In the genomic region with DNA sequence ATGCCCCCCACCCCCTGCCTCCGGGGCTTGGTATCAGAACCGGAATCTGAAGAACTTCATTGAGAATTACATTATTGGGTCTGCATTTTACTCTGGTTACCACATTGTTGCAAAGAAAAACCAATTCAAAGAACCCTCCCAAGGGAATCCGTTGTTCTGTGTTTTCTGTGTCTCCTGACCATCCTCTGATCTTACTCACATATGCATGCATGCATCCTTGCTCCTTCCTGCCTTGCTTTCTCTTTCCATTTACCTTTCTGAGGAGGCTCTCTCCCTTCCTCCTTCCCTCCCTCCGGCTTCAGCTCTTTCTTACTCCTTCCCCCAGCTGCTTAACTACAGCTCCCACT, we compare ENCODE assay signal across 8 mouse cellular contexts. TPM values are rescaled to one million over a fixed set of nuclear protein-coding genes. Genes with fewer than 3 reads are reported as not detected.
A peak's percentile ranks its signal among the peaks of the same experiment; 100 is the strongest.
DNase-seq lines count a peak whose midpoint lies in the region; ATAC-seq and TF ChIP-seq lines count a peak whose summit lies in the region.

No protein-coding gene starts in this region.

- H3K27me3 ChIP-seq in heart, embryonic 14.5 days (ENCODE audit: control insufficient read depth, insufficient read depth, low read length): peaks cover 26% of the 10 kb centered on the region
- no peaks in the 10 kb centered on the region for H3K27me3 ChIP-seq in hindbrain, embryonic 11.5 days (ENCODE audit: control insufficient read depth, insufficient read depth, low read length)
- peaks cover 32% of the 10 kb centered on the region for H3K27me3 ChIP-seq in midbrain, embryonic 10.5 days (ENCODE audit: low read depth, poor library complexity, severe bottlenecking)

- in situ Hi-C loops in ES-E14 (cut with MboI; ENCODE audit: low sequenced_read_pairs in 2 of 2, unreplicated experiment in 2 of 2): no loop called here

- no peaks in the 10 kb centered on the region for H3K9me3 ChIP-seq in heart, embryonic 14.5 days (ENCODE audit: control insufficient read depth, low read length)
- H3K9me3 ChIP-seq in ES-E14 (ENCODE audit: control insufficient read depth, insufficient read depth, low read depth, low read length): no peaks in the 10 kb centered on the region
- H3K9me3 ChIP-seq in hindbrain, embryonic 11.5 days (ENCODE audit: control insufficient read depth, low read length): no peaks in the 10 kb centered on the region
- H3K9me3 ChIP-seq in midbrain, embryonic 10.5 days (replicated peaks): no peaks in the 10 kb centered on the region

- peak overlapping the region; percentile 69 for H3K4me2 ChIP-seq in heart, embryonic 14.5 days (ENCODE audit: low read length)
- H3K4me2 ChIP-seq in hindbrain, embryonic 11.5 days (replicated peaks; ENCODE audit: low read depth, low read length): peak overlapping the region; percentile 72

- H3K27ac ChIP-seq in heart, embryonic 14.5 days (replicated peaks in 1 of 2; ENCODE audit: control insufficient read depth in 1 of 2, insufficient read depth in 1 of 2, low read depth in 2 of 2, low read length in 2 of 2): no peak overlapping the region
- no peak overlapping the region for H3K27ac ChIP-seq in ES-E14 (ENCODE audit: insufficient read depth, low read depth, low read length, poor library complexity, severe bottlenecking)
- H3K27ac ChIP-seq in hindbrain, embryonic 11.5 days (ENCODE audit: low read depth, low read length): peak overlapping the region; percentile 58
- H3K27ac ChIP-seq in midbrain, embryonic 10.5 days (replicated peaks): peak overlapping the region; percentile 71

- H3K4me1 ChIP-seq in heart, embryonic 14.5 days (ENCODE audit: control insufficient read depth in 2 of 2, insufficient read depth in 2 of 2, low read length in 2 of 2): peaks cover 4 to 5% of the 10 kb centered on the region in 2 experiments; a peak in 1 of 4 replicates
- H3K4me1 ChIP-seq in ES-E14 (ENCODE audit: control insufficient read depth in 2 of 2, insufficient read depth in 2 of 2, low read length in 2 of 2, poor library complexity in 1 of 2): peaks cover 0 to 6% of the 10 kb centered on the region in 2 experiments; a peak in 1 of 4 replicates
- 0 out of 2 replicates have a peak, but pooled peaks cover 2% of the 10 kb centered on the region for H3K4me1 ChIP-seq in hindbrain, embryonic 11.5 days (replicated peaks; ENCODE audit: control insufficient read depth, insufficient read depth, low read length)
- peaks cover 30% of the 10 kb centered on the region for H3K4me1 ChIP-seq in midbrain, embryonic 10.5 days

- H3K36me3 ChIP-seq in heart, embryonic 14.5 days (ENCODE audit: control insufficient read depth, insufficient read depth, low read length): no peaks in the 10 kb centered on the region
- no peaks in the 10 kb centered on the region for H3K36me3 ChIP-seq in ES-E14 (ENCODE audit: control insufficient read depth, insufficient read depth, low read length, poor library complexity, severe bottlenecking)
- H3K36me3 ChIP-seq in hindbrain, embryonic 11.5 days (ENCODE audit: control insufficient read depth, insufficient read depth, low read length): no peaks in the 10 kb centered on the region
- no peaks in the 10 kb centered on the region for H3K36me3 ChIP-seq in midbrain, embryonic 10.5 days

- DNase-seq in heart, adult 18-20 months: no peak
- no peak for DNase-seq in ES-E14 (ENCODE audit: low read depth, low spot score)
- no peak for DNase-seq in hindbrain, embryonic 11.5 days (ENCODE audit: low spot score)
- no peak for DNase-seq in midbrain, embryonic 10.5 days (ENCODE audit: low spot score)
- no peak for DNase-seq in adrenal gland, adult 18-20 months (ENCODE audit: low spot score in 2 of 2)
- no peak for DNase-seq in cerebellum, adult 18-20 months
- DNase-seq in ovary, postnatal 14 days (ENCODE audit: low spot score): no peak

- ATAC-seq in heart, embryonic 14.5 days (ENCODE audit: insufficient number of reproducible peaks, insufficient read depth, low FRiP score, low read depth): no peak
- ATAC-seq in hindbrain, embryonic 11.5 days (ENCODE audit: low FRiP score): peak; percentile 54

- WGBS in heart, embryonic 14.5 days: 19% methylated on average over 4 of the region's 4 CpGs
- WGBS in hindbrain, embryonic 11.5 days: 30% methylated on average over 4 of the region's 4 CpGs
- 29% methylated on average over 4 of the region's 4 CpGs for WGBS in midbrain, embryonic 10.5 days

- peak overlapping the region; percentile 8; the same call in 1 of the 2 replicates for H3K9ac ChIP-seq in heart, embryonic 14.5 days (ENCODE audit: low read length)
- peak overlapping the region; percentile 10; the same call in 1 of the 2 replicates for H3K9ac ChIP-seq in ES-E14 (ENCODE audit: insufficient read depth, low read depth, low read length, poor library complexity, severe bottlenecking)
- H3K9ac ChIP-seq in hindbrain, embryonic 11.5 days (ENCODE audit: low read depth, low read length): peak overlapping the region; percentile 53

- H3K4me3 ChIP-seq in heart, embryonic 14.5 days (ENCODE audit: control insufficient read depth in 1 of 2, insufficient read depth in 1 of 2, low read depth in 1 of 2, low read length in 2 of 2): peak overlapping the region; percentile 34 to 44
- H3K4me3 ChIP-seq in ES-E14 (ENCODE audit: insufficient read depth in 1 of 2, low read depth in 1 of 2, low read length in 2 of 2, poor library complexity in 1 of 2, severe bottlenecking in 1 of 2): peak overlapping the region; percentile 52 to 57
- H3K4me3 ChIP-seq in hindbrain, embryonic 11.5 days (ENCODE audit: low read depth, low read length): peak overlapping the region; percentile 46
- peak overlapping the region; percentile 63 for H3K4me3 ChIP-seq in midbrain, embryonic 10.5 days

TF ChIP-seq in ES-E14, 5 proteins besides CTCF, POLR2A, EP300 and RAD21:
- no peak for TF ChIP-seq MAFK (IDR thresholded peaks at IDR 0.05; ENCODE audit: insufficient read depth, low read depth, low read length)
- TF ChIP-seq ZC3H11A (IDR thresholded peaks at IDR 0.05; ENCODE audit: borderline replicate concordance, low read depth, low read length): no peak
- no peak for TF ChIP-seq ZNF384 (IDR thresholded peaks at IDR 0.05; ENCODE audit: low read depth, low read length)
- no peak for TF ChIP-seq CHD2 (IDR thresholded peaks at IDR 0.05; ENCODE audit: low read depth, low read length)
- TF ChIP-seq HCFC1 (IDR thresholded peaks at IDR 0.05; ENCODE audit: borderline replicate concordance, insufficient read depth, low read length): no peak
TF ChIP-seq in ES-E14: peak in this region for 0.

RNA-seq across cellular contexts. Expression of a gene that starts 0.2 kb away (rescaled TPM):
- 26.2 and 29.1 TPM in 2 replicates for polyA plus RNA-seq in heart, embryonic 14.5 days (2014; fragmentation: Nextera tagmentation; extraction: Ambion mirVana)
- 10 to 100 TPM; 75.5 to 79.8 TPM for total RNA-seq in heart, adult 18-20 months (2021)
- total RNA-seq in ES-E14 (2012; rRNA removed): 217 and 263 TPM in 2 replicates
- polyA plus RNA-seq in hindbrain, embryonic 11.5 days (2014; fragmentation: Nextera tagmentation; extraction: Ambion mirVana): 24.6 and 25.6 TPM in 2 replicates
- polyA plus RNA-seq in midbrain, embryonic 10.5 days (2016; fragmentation: Nextera tagmentation; extraction: Ambion mirVana): 18.8 and 20.2 TPM in 2 replicates
- total RNA-seq in adrenal gland, adult 18-20 months (2021): 100 to 1,000 TPM; 151 to 162 TPM

Comparison
In these comparisons a context has a peak if more than half of its experiments do, and no peak if none do; other contexts are left out.
1. H3K27ac ChIP-seq: peak in hindbrain, embryonic 11.5 days (single experiment) and midbrain, embryonic 10.5 days (single experiment); none in heart, embryonic 14.5 days (0 of 2) and ES-E14 (single experiment).
2. Peak in every context shown above with its lines, with median percentiles within 50 percentile points of each other: H3K4me3 ChIP-seq and H3K9ac ChIP-seq.